Mouse (Mus musculus) adrenal gland, postnatal 36 days (tissue): Measurements from ENCODE around the gene Mrpl52. TPM values are rescaled to one million over a fixed set of nuclear protein-coding genes. Genes with fewer than 3 reads are reported as not detected.
A peak's percentile ranks its signal among the peaks of the same experiment; 100 is the strongest.

ENCODE experiments used
- DNase-seq, 2 experiments: peaks; one replicate each; pipeline ENCODE4 v3.0.0; 2021; ENCODE audit warnings: mixed read lengths in 1 of 2
- long read RNA-seq, 2 experiments: library from polyadenylated mRNA; stranded (forward); transcript quantifications; one replicate each; pipeline ENCODE4 v2.0.0; 2021; ENCODE audit warnings: borderline sequencing depth in 2 of 2
- total RNA-seq, 2 experiments: library from RNA; stranded (reverse); gene quantifications; 2 replicates each; pipeline ENCODE4 v1.2.3; 2021

Mrpl52 gene
- 100 to 1,000 TPM; 211 to 217 TPM for total RNA-seq
- long read RNA-seq, experiment 1, transcript Mrpl52-201 (5 exons, 418 nt), result major isoform, 176 of 191 reads
- long read RNA-seq, experiment 1, partial matches to known transcripts, result 1 of 191 reads
- long read RNA-seq, experiment 1, other reads (novel, unspliced or antisense), result 10 of 191 reads
- long read RNA-seq, experiment 2, transcript Mrpl52-201 (5 exons, 418 nt), result major isoform, 73 of 85 reads
- long read RNA-seq, experiment 2, partial matches to known transcripts, result 3 of 85 reads
- long read RNA-seq, experiment 2, other reads (novel, unspliced or antisense), result 2 of 85 reads

DNA sequence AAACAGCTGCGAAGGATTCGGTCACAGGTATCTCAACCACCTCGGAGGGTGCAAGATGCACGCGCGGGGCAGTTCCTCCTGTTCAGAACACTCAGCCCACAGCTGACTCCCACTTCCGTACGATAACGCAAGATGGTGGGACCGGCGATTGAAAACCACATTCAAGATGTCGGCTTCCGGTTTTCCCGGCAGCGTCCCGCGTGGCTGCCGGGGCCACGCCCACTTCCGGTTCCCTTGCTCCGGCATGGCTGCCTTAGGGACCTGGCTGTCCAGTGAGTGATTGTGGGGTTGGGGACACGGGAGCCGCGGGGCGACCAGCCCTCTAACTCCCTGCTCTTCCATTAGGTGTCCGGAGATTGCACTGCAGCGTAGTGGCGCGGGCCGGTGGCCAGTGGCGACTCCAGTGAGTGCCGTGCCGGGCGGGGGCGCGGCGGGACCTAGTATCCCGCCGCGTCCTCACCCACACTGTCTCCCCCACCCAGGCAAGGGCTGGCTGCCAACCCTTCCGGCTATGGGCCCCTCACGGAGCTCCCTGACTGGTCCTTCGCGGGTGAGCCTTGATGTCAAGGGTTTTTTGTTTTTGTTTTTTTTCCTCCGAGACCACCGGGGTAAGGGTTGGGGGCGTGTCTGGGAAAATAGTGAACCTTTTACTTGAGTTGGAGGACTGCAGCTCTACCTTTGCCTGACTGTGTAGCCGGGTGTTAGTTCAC, at the start of gene Mrpl52:
Mrpl52 (plus strand) TSS at position 221 of the 710 bp plus-strand sequence.
- peak; percentile 94 to 97 for DNase-seq

DNA sequence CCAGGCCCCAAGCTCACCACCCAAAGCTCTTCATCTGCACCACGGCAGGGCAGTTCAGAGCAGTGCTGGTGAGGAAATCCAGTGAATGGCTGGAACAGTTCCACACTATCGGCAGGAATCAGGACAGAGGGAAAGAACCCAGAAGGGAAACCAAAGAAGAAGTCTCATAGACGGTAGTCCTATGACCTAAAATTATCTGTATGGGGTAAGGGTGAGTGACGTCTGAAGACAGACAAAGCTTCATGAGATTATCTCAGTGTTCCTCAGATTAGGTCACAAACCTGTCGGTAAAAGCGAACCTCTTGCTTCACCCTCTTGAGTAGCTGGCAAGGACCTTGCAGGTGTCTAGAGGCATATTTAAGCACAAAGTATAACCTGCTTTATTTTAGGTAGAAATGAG, 49.5 kb upstream of the Mrpl52 start:
- no peak for DNase-seq

DNA sequence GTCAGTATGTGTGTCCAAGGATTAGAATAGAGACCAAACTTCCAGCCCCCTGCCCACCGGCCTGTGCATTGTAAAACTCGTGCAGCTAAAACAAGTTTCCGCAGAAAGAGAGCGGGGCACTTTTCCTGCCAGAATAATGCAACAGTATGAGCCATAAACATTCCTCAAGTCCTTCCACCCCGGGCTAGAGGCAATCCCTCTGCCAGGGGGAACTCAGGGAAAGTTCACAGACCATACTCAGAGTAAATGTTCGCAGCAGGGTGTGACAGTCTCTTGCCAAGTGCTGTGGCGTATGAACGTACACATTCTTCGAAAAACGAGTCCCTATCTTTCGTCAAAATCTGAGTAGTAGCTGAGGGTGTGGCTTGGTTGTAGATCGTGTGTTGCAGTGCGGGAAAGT, 47.1 kb upstream of the Mrpl52 start:
- no peak for DNase-seq

DNA sequence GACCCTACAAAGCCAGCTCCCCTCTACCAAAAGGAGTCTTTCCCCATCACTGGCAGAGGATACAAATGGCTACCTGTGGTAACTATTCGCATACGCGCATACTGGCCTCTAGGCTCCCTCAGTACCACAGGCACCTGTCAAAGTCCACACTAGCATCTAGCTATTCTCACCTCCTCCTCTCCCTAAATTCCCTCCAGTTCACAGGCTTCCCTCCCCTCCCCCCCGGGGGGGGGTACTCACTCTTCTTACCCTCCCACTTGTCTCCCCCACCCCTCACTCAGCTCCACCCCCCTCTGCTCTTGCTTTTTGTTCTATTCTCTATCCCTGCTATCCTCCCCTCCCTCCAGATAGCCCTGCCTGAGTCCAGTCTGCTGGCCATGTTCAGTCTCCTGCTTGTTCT, 46.1 kb upstream of the Mrpl52 start:
- no peak for DNase-seq

DNA sequence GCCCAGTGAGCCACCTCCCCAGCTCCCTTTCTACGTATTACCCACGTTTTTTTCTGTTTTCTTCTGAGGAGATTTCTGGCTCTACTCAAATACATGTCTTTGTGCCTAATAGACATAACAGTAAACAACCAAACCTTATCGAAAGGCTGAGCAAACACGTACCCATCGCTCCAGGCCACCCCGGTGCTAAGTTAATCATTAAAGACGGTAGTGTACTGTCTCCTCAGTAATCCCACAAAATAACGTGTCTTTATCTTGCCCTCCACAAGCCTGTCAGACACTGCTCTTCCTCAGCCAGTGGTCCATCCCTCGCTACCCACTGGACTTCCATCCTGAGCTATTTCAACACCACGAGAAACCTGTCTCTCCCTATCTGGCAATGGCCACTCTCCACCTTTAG, 44.9 kb upstream of the Mrpl52 start:
- no peak for DNase-seq

DNA sequence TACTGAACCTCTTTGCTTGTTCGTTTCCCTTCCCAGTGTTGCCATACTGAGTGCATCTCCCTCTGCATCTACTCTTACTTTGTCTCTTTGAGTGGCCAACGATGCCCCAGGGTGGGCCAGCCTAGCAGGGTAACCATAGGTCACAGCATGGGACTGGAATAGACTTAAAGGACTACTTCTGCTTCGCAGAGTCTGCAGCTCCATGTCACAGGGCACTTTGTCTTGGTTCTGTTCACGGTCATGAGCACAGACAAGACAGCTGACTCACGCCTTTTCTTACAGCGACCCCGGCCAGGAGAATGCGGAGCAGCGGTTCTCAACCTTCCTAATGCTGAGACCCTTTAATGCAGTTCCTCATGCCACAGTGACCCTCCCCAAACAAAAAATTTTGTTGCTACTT, 44.1 kb upstream of the Mrpl52 start:
- DNase-seq, result no peak

DNA sequence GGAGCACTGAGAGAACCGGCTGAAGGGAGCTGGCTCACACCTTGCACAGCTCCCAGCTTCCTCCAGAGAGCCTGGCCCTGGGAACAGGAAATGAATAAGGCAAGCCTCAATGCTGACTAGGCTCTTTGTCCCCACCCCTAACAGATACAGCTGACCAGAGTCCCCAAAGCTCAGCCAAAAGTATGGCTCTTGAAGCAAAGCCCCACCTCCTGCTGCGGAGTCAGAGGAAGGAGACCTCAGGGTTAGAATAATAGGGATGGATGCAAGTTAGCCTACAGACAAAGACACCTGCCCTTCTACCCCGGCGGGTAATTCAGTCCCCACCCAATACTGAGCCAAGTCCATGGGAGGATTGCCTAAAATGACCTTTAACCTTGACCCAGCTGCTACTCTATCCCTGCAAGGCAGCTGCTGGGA, 43.3 kb upstream of the Mrpl52 start:
- peak in 1 of 2 experiments; percentile 19 for DNase-seq

DNA sequence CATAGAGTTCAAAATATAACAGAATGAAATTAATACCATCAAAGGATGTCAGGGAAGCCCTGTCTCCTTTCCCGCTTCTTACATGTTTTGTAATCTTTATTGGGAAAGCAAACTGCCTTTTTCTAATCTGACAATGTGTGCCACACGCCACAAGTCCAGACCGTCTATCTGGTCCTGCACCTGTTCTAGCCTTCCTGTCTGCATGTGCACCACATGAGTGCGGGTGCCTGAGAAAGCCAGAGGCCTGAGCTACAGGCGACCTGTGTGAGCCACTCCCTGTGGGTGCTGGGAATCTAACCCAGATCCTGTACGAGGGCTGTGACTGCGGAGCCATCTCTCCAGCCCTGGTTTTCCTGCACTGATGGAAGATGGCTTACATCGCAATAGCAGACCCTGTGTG, 42.3 kb upstream of the Mrpl52 start:
- DNase-seq, result no peak

DNA sequence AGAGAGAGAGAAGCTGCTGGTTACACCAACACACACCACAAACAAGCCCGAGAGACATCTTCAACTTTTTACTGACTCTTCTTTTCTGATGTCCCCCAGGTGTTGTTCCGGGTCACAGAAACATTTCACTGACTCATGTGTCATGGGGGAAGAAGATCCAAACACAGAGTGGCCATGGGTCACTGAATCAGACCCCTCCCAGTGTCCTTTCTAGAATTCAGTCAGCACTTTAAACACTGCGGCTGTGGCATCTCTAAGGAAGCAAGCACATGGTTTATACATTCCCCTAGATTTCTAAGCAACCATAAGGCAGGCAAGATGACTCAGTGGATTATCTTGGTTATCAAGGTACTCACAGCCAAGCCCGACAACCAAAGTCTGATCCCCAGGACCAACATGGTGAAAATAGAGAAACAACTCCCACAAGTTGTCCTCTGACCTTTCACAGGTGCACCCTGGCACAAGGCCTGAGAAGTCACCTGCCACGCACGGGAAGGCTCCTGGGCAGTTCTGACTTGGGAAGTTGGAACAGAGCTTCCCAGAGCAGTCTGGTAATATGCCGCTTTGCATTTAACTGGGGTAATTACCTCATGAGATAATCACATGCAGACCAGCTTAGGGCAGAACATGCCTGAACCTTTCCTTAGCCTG, 40.6 kb upstream of the Mrpl52 start:
- DNase-seq, result no peak

DNA sequence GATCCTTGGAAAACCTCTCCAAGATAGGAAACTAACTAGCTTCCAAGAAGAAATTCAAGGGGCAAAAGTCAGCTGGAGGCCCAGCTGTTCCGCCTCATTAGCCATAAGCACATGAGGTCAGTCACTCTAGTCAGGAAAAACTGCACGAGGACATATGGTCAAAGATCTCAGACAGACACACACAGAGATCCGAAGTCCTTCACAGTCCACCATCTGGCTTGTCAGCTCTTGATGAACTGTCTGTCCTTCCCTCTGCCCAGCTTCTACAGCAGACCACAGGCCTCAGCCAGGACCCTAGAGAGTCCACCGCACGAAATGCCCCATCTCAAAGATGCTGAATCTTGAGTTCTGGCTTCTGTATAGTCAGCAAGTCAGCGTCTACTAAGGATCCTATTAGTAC, 39.2 kb upstream of the Mrpl52 start:
- DNase-seq, result no peak

DNA sequence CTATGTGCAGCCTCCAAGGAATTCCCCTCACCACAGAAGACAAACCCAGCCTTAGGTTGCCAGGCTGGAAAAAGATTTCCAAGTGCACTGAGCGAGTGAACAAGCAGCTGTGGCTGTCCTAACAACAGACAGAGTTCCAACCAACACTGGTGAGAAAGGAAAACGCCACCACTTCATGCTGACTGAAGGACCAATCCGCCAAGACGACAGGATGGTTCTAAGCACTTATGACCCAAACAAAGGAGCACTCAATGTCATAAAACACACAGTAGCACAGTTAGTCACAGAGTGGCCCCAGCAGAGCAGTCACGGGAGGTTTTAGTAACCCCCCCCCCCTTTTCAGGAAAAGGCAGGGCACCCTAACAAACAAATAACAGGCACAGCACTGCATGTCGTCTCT, 35.9 kb upstream of the Mrpl52 start:
- no peak for DNase-seq

DNA sequence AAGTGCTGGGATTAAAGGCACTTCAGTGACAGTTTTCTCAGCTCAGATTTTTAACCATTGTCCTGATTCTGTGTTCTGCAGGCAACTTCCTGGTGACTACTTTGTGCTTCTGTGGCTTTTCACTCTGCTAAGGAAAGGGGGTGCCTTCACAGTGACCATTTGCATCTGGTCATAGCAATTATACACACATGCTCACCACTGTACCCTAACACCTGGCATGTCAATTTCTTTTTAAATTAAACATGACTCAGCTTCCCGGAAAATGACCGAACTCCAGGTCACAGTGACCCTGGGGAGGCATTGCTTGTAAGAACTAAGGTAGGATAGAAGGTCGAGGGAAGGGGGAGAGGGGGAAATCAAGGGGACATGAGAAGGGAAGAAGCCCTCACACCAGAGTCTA, 32.9 kb upstream of the Mrpl52 start:
- no peak for DNase-seq

DNA sequence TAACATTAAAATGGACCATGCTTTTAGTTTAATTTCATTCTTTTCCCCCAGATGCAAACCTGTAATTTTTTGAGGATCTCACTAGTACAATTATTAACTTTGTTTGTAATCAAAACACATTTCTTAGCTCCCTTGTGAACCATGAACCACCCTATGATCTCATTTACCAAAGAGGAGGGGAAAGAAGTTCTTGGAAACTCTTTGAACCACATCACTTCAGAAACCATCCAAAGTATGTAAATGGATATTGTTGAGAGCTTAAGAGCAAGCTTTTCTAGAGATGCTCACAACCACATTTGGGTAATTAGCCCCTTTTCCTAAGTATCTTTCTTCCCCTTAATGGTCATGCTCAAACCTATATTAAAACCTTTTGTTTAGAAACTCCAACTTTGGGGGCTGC, 32.4 kb upstream of the Mrpl52 start:
- no peak for DNase-seq

DNA sequence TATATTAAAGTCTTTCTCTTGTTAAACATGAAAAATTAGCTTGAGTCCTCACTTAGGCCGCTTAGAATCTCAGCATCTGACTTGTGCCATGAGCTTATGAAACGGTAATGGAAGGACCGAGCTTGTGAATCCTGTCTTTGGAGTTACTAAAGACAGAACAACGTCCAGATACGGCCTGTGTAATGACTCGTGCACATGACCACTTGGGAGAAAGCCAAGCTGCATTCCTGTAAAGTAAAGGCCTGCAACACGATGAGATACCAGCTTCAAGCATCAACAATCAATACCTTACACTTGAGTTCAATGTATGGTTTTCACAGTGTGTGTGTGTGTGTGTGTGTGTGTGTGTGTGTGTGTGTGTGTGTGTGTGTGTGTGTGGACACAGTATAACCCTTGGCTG, 30.0 kb upstream of the Mrpl52 start:
- no peak for DNase-seq

DNA sequence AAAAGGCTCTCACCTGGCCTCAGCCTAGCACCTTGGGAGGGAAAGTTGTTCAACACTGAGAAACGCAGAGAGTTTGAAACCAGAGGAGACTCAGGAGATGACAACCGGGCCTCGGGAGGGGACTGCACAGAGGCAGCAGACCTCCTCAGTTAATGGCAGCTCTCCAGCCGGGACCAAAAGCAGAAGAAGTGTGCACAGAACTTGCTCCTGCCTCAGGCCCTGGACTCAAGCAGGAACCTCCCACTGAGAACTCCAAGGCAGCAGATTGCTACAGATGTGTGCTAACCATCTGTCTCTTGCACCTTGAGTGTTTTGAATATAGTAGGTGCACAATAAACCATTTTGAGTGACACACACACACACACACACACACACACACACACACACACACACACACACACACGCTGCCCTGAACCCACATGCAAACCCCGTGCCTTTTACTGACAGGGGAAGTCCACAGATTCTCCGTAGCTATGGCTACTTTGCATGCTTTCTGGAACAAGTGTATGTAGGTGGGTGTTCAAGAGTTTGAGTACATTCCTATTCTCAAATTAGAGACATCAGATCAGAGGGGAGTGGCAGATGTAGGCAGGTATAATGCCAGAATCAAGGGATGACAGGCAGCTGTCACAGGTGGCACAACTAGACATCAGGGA, 28.7 kb upstream of the Mrpl52 start:
- DNase-seq, result no peak

DNA sequence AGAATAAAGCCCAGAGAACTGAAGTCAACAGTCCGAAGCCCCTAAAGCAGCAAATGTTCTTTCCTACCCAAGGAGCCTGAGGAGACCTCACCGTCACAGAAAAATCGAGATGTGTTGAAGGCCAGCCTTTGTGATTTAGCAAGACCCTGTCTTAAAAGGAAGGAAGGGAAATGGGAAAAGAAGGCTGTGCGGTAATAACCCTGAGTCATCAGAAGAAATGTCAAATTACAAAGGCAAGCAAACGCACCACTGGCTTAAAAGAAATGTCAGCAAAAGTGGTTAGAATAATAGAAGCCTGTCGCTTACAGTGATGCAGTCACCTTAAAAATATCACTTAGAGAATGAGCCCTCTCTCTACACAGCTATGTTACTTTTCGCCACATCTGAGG, 28.2 kb upstream of the Mrpl52 start:
- no peak for DNase-seq

DNA sequence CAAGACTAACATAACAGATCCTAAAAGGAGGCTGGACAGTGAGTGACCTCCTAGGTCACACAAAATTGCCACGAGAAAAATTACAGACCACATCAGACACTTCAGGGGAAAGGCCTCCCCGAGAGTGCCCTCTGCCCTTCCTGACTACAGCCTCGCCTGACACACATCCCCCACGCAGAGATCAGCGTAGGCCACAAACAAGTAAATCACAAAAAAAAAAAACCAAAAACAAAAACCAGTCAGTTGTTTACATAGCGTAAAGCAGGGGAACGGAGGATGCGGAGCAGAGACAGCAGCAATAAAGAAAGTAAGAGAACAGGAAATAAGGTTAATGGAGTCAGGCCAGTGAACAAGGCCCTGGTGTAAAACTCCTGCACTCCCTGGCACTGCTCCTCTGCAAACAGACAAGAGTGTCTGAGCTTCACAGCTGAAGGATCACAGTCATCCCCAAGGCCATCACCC, 27.8 kb upstream of the Mrpl52 start:
- DNase-seq, result no peak

DNA sequence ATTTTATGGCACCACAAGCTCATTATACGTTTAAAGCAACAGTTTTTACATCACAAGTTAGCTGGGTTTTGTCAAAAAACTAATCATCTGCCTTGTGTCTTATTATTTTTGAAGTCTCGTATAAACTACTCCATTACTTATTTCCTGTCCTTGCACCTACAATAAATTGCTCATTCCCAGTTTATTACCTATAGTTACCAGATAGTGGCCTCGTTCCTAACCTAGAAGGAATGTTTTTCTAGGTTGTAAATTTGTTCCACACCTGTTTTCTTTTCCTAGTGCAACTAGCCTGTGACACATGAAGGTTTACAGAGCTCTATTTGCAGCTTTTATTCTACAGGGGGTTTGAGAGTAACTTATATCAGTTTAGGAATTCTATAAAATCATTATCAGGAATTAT, 25.0 kb upstream of the Mrpl52 start:
- DNase-seq, result no peak

DNA sequence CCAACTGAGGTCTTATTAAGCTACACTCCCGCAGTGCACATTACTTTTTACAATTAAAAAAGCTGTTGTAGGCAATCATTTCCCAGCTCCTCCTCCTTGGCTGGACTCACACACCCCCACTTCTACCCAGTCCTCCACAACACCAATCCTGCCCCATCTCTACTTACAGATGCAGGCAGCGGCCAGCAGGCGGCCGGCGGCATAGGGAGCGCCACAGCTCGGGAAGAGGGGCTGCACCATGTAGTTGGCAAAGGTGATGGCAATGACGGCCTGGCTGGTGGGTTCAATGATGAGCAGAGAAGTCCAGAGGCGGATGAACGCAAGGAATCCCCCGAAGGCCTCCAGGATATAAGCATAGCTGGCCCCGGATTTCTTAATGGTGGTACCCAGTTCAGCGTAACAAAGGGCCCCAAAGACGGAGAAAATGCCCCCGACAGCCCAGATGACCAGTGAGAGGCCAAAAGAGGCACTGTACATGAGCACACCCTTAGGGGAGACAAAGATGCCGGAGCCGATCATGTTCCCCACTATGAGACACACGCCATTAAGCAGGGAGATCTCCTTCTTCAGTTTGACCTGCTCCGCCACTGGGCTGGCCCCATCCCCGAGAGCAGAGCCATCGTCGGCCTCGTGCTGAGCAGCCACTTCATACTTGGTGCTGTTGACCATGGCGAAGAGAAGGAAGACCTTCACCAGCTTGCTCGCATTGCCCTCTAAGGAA, 18.2 kb upstream of the Mrpl52 start:
- no peak for DNase-seq

DNA sequence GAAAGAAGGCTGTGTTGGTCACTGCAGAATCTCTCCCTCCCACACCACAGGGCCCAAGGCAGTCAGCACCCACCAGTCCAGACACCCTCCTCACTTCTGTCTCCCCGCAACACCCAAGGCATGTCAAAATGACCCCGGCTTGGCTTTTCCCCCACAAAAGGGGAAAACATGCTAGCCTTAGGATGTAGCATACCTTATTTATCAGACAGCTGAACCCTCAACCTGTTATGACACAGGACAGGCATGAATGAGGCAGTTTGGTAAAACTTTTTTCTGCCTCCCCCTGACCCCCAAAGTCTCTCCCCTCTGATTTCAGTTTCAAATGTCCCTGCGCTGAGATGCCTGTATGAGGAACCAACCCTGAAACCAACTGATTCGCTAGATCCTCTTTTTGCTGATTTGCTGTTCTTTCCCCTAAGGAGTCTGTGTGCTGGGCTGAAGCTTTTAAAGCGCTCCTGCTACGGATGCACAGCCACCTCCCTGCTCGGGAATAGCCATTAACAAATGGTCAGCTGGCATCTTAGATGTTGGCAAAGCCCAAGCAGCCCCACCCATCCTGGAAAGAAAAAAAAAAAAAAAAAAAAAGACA, 17.6 kb upstream of the Mrpl52 start:
- no peak for DNase-seq

DNA sequence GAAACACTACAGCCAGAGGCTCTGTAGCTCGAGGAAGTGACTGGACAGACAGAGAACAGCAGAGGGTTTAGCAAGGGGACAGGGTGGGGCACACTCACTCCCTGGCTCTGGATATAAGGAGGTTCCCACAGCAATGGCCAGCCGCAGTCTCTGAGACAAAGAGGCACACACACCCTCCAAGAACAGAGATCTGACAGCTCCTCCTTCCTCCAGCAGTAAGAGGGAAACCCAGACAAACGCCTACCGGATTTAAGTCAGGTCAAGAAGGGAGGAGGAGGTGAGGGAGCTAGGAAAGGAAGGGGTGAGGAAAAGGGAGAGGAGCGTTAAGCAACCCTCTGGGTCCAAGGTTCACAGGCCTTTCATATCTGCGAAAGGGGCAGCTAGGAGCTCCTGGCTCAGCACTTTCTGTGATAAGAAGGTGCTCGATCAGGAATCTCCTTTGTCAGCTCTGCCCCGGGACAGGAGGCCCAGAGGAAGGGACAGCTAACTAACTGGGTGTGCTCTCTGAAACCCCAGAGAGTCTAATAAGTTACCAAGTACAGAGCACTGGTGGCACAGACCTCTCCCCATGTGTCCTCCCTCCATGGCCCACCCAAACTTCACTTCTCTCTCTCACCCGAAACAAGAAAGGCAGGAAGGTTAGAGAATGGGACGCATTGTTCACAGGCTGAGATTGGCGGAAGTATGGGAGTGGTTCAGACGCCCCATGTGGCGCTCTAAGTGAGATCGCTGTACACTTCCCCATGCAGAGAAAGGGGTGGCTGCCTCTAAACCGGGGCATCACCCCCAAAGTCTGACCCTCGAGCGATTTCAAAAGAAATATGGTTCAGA, 16.5 kb upstream of the Mrpl52 start:
- DNase-seq, result no peak
